Mouse (Mus musculus) heart, adult 2 months (tissue): ENCODE data around the gene Mad1l1.

Experiments
- CTCF ChIP-seq: fragments of 200-600 bp; IDR thresholded peaks from 2 replicates; pipeline ENCODE4 v1.8.1; 2022; ENCODE audit warnings: antibody characterized with exemption, mild to moderate bottlenecking, moderate library complexity
- EP300 ChIP-seq: fragments of 200-500 bp; IDR thresholded peaks from 2 replicates; pipeline ENCODE4 v1.6.1; 2011; ENCODE audit warnings: low read depth, low read length, control low read depth; ENCODE audit not compliant: insufficient read depth
- POLR2A ChIP-seq: fragments of 200-500 bp; IDR thresholded peaks from 2 replicates; pipeline ENCODE4 v1.6.1; 2011; ENCODE audit warnings: mild to moderate bottlenecking, low read depth, low read length, control low read depth; ENCODE audit not compliant: insufficient read depth

DNA sequence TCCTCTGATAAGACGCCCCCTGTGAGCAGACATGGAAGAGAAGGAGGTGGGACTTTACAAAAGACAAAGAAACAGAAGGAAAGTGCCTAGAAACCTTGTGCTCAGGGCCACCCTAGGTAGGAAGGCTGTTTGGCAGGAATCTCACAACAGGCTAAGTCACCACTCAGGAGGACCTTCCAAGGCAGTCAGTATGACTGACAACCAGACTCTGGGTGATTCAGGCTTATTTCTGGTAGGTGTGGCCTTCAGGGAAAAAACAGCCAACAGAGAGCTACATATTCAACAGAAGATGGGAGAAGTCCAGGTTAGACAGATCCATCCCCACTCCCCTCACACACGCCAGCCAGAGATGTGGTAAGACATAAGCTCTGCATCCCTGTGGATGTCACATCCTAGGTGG, 118.9 kb downstream of the Mad1l1 start:
- TF ChIP-seq CTCF (no peak), POLR2A (no peak), EP300 (no peak)
